Mouse (Mus musculus) forebrain, embryonic 14.5 days (tissue): ENCODE results near the gene Ociad2. TPM values are rescaled to one million over a fixed set of nuclear protein-coding genes. Genes with fewer than 3 reads are reported as not detected.

Experiments
- ATAC-seq: fragments of 200-750 bp; cut with Nextera tagmentation; 2 replicates; pipeline ENCODE4 v1.8.0; 2017; ENCODE audit warnings: mild to moderate bottlenecking, moderate library complexity
- DNase-seq: peaks from one replicate; pipeline ENCODE4 v3.0.0-alpha.2; 2015; ENCODE audit warnings: low spot score
- H3K27ac ChIP-seq: fragments of 300-500 bp; sonication (generic); 2 replicates; pipeline ENCODE4 v1.5.1; 2014; ENCODE audit warnings: low read depth, mild to moderate bottlenecking, control low read depth, low read length, moderate library complexity
- H3K27me3 ChIP-seq: fragments of 300-500 bp; sonication (generic); replicated peaks from 2 replicates; pipeline ENCODE4 v1.6.1; 2014; ENCODE audit warnings: low read length, control low read depth, mixed read lengths; ENCODE audit not compliant: control insufficient read depth, insufficient read depth
- H3K36me3 ChIP-seq: fragments of 300-500 bp; sonication (generic); 2 replicates; pipeline ENCODE4 v1.6.1; 2014; ENCODE audit warnings: low read length, control low read depth; ENCODE audit not compliant: control insufficient read depth, insufficient read depth
- H3K4me1 ChIP-seq: fragments of 300-500 bp; sonication (generic); 2 replicates; pipeline ENCODE4 v1.6.1; 2014; ENCODE audit warnings: antibody characterized with exemption, low read length, control low read depth; ENCODE audit not compliant: control insufficient read depth, insufficient read depth
- H3K4me2 ChIP-seq: fragments of 300-500 bp; sonication (generic); 2 replicates; pipeline ENCODE4 v1.6.1; 2014; ENCODE audit warnings: mild to moderate bottlenecking, control low read depth, low read length
- H3K4me3 ChIP-seq: fragments of 300-500 bp; sonication (generic); 2 replicates; pipeline ENCODE4 v1.5.1; 2014; ENCODE audit warnings: low read depth, low read length, control low read depth
- H3K9ac ChIP-seq: fragments of 300-500 bp; sonication (generic); 2 replicates; pipeline ENCODE4 v1.6.1; 2014; ENCODE audit warnings: mild to moderate bottlenecking, low read length, control low read depth, moderate library complexity
- H3K9me3 ChIP-seq: fragments of 300-500 bp; sonication (generic); replicated peaks from 2 replicates; pipeline ENCODE4 v1.6.1; 2016; ENCODE audit warnings: low read length, control low read depth, mixed read lengths; ENCODE audit not compliant: control insufficient read depth
- WGBS: fragments of 180-500 bp; shearing (Covaris S2); extraction: QIAGEN DNeasy Blood & Tissue Kit; methylation state at CpG from one replicate; pipeline ENCODE4 v1.1.7; 2014; 5-methylcytosine and 5-hydroxymethylcytosine counted together
- polyA plus RNA-seq: library from polyadenylated mRNA; unstranded; fragments of >200 nt; fragmentation: Nextera tagmentation; extraction: Ambion mirVana; gene quantifications from 2 replicates; pipeline ENCODE4 v1.2.1, GENCODE M21; 2014

Gene Ociad2
- polyA plus RNA-seq, 1 experiment from 2014 or later = 14.5 TPM

- ATAC-seq (no peak), DNase-seq (no peak)
- H3K9me3 ChIP-seq = no peaks in the 10 kb centered on the region
- no peak overlapping the region for H3K27ac ChIP-seq
- 87% methylated on average over 3 of the region's 3 CpGs for WGBS
- no peaks in the 10 kb centered on the region for H3K36me3 ChIP-seq
- no peak overlapping the region for H3K9ac ChIP-seq
- no peaks in the 10 kb centered on the region for H3K4me1 ChIP-seq
- no peak overlapping the region for H3K4me2 ChIP-seq
- H3K27me3 ChIP-seq = no peaks in the 10 kb centered on the region
- H3K4me3 ChIP-seq = no peak overlapping the region
Measured at GRCm38 (mm10) chr5:73285470-73285978, 55.3 kb downstream of the Ociad2 start.

GRCm38 (mm10) chr5:73284046-73284445 is 56.8 kb downstream of the Ociad2 start:
- no peaks in the 10 kb centered on the region for H3K36me3 ChIP-seq
- no peak overlapping the region for H3K4me2 ChIP-seq
- H3K9ac ChIP-seq = no peak overlapping the region
- H3K9me3 ChIP-seq = no peaks in the 10 kb centered on the region
- ATAC-seq = no peak
- H3K4me3 ChIP-seq = no peak overlapping the region
- H3K27ac ChIP-seq = no peak overlapping the region
- no peaks in the 10 kb centered on the region for H3K4me1 ChIP-seq
- no peak for DNase-seq
- no peaks in the 10 kb centered on the region for H3K27me3 ChIP-seq

GRCm38 (mm10) chr5:73280567-73280850 is 60.3 kb downstream of the Ociad2 start:
- no peaks in the 10 kb centered on the region for H3K27me3 ChIP-seq
- ATAC-seq (no peak), DNase-seq (no peak)
- no peak overlapping the region for H3K4me2 ChIP-seq
- no peak overlapping the region for H3K9ac ChIP-seq
- no peaks in the 10 kb centered on the region for H3K9me3 ChIP-seq
- H3K27ac ChIP-seq = no peak overlapping the region
- WGBS = 80% methylated on average over 4 of the region's 4 CpGs
- H3K4me1 ChIP-seq = no peaks in the 10 kb centered on the region
- H3K4me3 ChIP-seq = no peak overlapping the region
- H3K36me3 ChIP-seq = no peaks in the 10 kb centered on the region

- no peaks in the 10 kb centered on the region for H3K9me3 ChIP-seq
- peak; percentile 27 for DNase-seq
- H3K36me3 ChIP-seq = no peaks in the 10 kb centered on the region
- no peak overlapping the region for H3K4me3 ChIP-seq
- no peaks in the 10 kb centered on the region for H3K4me1 ChIP-seq
- no peaks in the 10 kb centered on the region for H3K27me3 ChIP-seq
- no peak overlapping the region for H3K4me2 ChIP-seq
- no peak overlapping the region for H3K27ac ChIP-seq
- H3K9ac ChIP-seq = no peak overlapping the region
- ATAC-seq = no peak
- 54% methylated on average over 4 of the region's 4 CpGs for WGBS
Measured at GRCm38 (mm10) chr5:73279732-73280566, 60.9 kb downstream of the Ociad2 start.

GRCm38 (mm10) chr5:73279190-73279589 is 61.6 kb downstream of the Ociad2 start:
- no peaks in the 10 kb centered on the region for H3K9me3 ChIP-seq
- DNase-seq = no peak
- ATAC-seq = no peak
- no peaks in the 10 kb centered on the region for H3K4me1 ChIP-seq
- H3K27ac ChIP-seq = no peak overlapping the region
- no peaks in the 10 kb centered on the region for H3K27me3 ChIP-seq
- no peak overlapping the region for H3K4me3 ChIP-seq
- no peak overlapping the region for H3K9ac ChIP-seq
- 79% methylated on average over 10 of the region's 10 CpGs for WGBS
- H3K4me2 ChIP-seq = no peak overlapping the region
- H3K36me3 ChIP-seq = no peaks in the 10 kb centered on the region

- no peak for DNase-seq
- 85% methylated on average over 2 of the region's 2 CpGs for WGBS
Measured at GRCm38 (mm10) chr5:73274941-73275340, 65.9 kb downstream of the Ociad2 start.

GRCm38 (mm10) chr5:73273171-73273570 is 67.7 kb downstream of the Ociad2 start:
- no peak overlapping the region for H3K9ac ChIP-seq
- no peaks in the 10 kb centered on the region for H3K27me3 ChIP-seq
- ATAC-seq = no peak
- H3K4me2 ChIP-seq = no peak overlapping the region
- H3K4me1 ChIP-seq = no peaks in the 10 kb centered on the region
- DNase-seq = no peak
- WGBS = 73% methylated on average over 4 of the region's 4 CpGs
- no peaks in the 10 kb centered on the region for H3K36me3 ChIP-seq
- no peak overlapping the region for H3K4me3 ChIP-seq
- no peaks in the 10 kb centered on the region for H3K9me3 ChIP-seq
- no peak overlapping the region for H3K27ac ChIP-seq

More at GRCm38 (mm10) chr5:73274941-73275340, 65.9 kb downstream of the Ociad2 start:
- Histone ChIP-seq H3K27ac (no peak overlapping the region), H3K27me3 (no peaks in the 10 kb centered on the region), H3K4me1 (no peaks in the 10 kb centered on the region), H3K9me3 (no peaks in the 10 kb centered on the region), H3K4me2 (no peak overlapping the region), H3K4me3 (no peak overlapping the region), H3K36me3 (no peaks in the 10 kb centered on the region), H3K9ac (no peak overlapping the region)
- ATAC-seq = no peak

Other genes starting within 250 kb of the Ociad2 start
- 32.4 and 35.6 TPM in 2 replicates for gene Fryl, start 84.4 kb downstream of the Ociad2 start, polyA plus RNA-seq
- 196 and 211 TPM in 2 replicates for gene Ociad1, start 48.2 kb downstream of the Ociad2 start, polyA plus RNA-seq
- gene Cwh43, start 65.0 kb upstream of the Ociad2 start, polyA plus RNA-seq = 0.26 TPM in 1 of 2 replicates, not detected in the other
- gene Dcun1d4, start 140.0 kb upstream of the Ociad2 start, polyA plus RNA-seq = 52.8 and 55.4 TPM in 2 replicates